Mouse (Mus musculus) MEL (cell line): ENCODE data around the gene Crb1.

Experiments
- CTCF ChIP-seq, 3 experiments: IDR thresholded peaks in 2 of 3; conservative IDR thresholded peaks in 1 of 3; 2 replicates each; pipeline ENCODE4 v1.5.1; 2011 to 2012; ENCODE audit warnings: low read length in 3 of 3, low read depth in 2 of 3, mild to moderate bottlenecking in 2 of 3, improper control_type of control experiment in 1 of 3, inconsistent platforms in 1 of 3, mixed read lengths in 1 of 3, moderate library complexity in 1 of 3; ENCODE audit not compliant: control insufficient read depth in 1 of 3, insufficient read depth in 1 of 3, poor library complexity in 1 of 3, severe bottlenecking in 1 of 3
- EP300 ChIP-seq, 2 experiments: IDR thresholded peaks; 2 replicates each; pipeline ENCODE4 v1.6.1; 2011; ENCODE audit warnings: improper control_type of control experiment in 2 of 2, low read length in 2 of 2, low read depth in 1 of 2, mild to moderate bottlenecking in 1 of 2
- POLR2AphosphoS2 ChIP-seq: IDR thresholded peaks from 2 replicates; pipeline ENCODE4 v1.6.1; 2011; ENCODE audit warnings: low read length, improper control_type of control experiment
- USF1 ChIP-seq: IDR thresholded peaks from 2 replicates; pipeline ENCODE4 v1.6.1; 2014; ENCODE audit warnings: low read depth, mild to moderate bottlenecking, inconsistent platforms, low read length, improper control_type of control experiment, moderate library complexity

- TF ChIP-seq POLR2AphosphoS2 (no peak), EP300 (IDR thresholded peaks at IDR 0.05; ENCODE audit: low read depth in 1 of 2, low read length in 2 of 2) (no peak), CTCF (IDR thresholded peaks at IDR 0.05 in 2 of 3, conservative IDR thresholded peaks at IDR 0.05 in 1 of 3; ENCODE audit: control insufficient read depth in 1 of 3, insufficient read depth in 1 of 3, low read depth in 2 of 3, low read length in 3 of 3, poor library complexity in 1 of 3, severe bottlenecking in 1 of 3) (no peak), USF1 (no peak)
Observed at GRCm38 (mm10) chr1:139249159-139249558, 127.7 kb downstream of the Crb1 start.
